Mouse (Mus musculus) bone marrow, adult 2 months (tissue): ENCODE data around the gene Vps13d. TPM values are rescaled to one million over a fixed set of nuclear protein-coding genes. Genes with fewer than 3 reads are reported as not detected.

ENCODE experiments used
- H3K27ac ChIP-seq: fragments of 200-500 bp; 2 replicates; pipeline ENCODE4 v1.5.1; 2012; ENCODE audit warnings: low read depth, mild to moderate bottlenecking, control low read depth, inconsistent platforms, low read length; ENCODE audit not compliant: control insufficient read depth, poor library complexity, insufficient read depth
- H3K4me1 ChIP-seq: fragments of 200-500 bp; 2 replicates; pipeline ENCODE4 v1.6.1; 2011; ENCODE audit warnings: low read length; ENCODE audit not compliant: control insufficient read depth, insufficient read depth
- H3K4me3 ChIP-seq: fragments of 200-500 bp; replicated peaks from 2 replicates; pipeline ENCODE3; 2011; ENCODE audit warnings: mild to moderate bottlenecking, low read depth, low read length, control low read depth; ENCODE audit not compliant: control insufficient read depth
- CTCF ChIP-seq: fragments of 200-500 bp; IDR thresholded peaks from 2 replicates; pipeline ENCODE4 v1.5.1; 2011; ENCODE audit warnings: low read length, control low read depth; ENCODE audit not compliant: control insufficient read depth, insufficient read depth
- POLR2A ChIP-seq: fragments of 200-500 bp; IDR thresholded peaks from 2 replicates; pipeline ENCODE4 v1.6.1; 2011; ENCODE audit warnings: low read depth, mild to moderate bottlenecking, control low read depth, low read length, borderline replicate concordance; ENCODE audit not compliant: control insufficient read depth
- WGBS: fragments of 180-500 bp; shearing (Covaris S2); methylation state at CpG from one replicate; pipeline ENCODE4 v1.1.7; 2018; 5-methylcytosine and 5-hydroxymethylcytosine counted together
- polyA plus RNA-seq: library from polyadenylated mRNA; stranded (reverse); fragments of >200 nt; gene quantifications from 2 replicates; pipeline ENCODE4 v1.2.4, GENCODE M21; 2011; ENCODE audit warnings: low replicate concordance; ENCODE audit not compliant: missing spikeins, insufficient read depth, insufficient read length

Gene Vps13d
- polyA plus RNA-seq, 1 experiment, result 35.3 TPM

DNA sequence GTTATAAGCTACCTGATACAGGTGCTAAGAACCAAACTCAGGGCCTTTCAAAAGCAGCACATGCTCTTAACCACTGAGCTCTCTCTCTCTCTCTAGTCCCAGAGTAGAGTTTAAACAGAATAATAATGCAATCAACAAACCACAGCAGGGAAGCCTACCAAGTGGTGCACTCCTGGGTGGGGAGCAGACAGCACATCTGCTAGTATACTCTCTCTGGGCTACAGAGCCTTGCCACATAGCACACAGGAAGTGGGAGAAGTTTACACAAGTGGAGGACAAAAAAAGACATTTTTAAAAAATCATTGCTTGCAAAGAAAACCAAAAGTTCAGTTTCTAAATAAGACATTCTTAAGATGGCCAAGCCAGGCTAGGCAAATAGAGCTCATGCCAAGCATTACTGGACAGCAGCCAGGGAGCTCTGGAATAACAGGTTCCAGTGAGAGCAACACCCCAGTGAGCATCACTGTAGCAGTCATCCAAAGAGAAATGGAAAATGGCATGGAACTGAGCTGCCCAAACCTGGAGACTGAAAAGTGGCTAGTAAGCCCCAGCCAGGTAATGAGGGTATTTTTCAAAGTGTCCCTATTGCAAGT is 64.8 kb downstream of the Vps13d start:
- TF ChIP-seq CTCF (no peak), POLR2A (no peak)
- H3K4me3 ChIP-seq, result no peak overlapping the region
- H3K27ac ChIP-seq, result no peak overlapping the region
- H3K4me1 ChIP-seq, result peaks cover 1% of the 10 kb centered on the region; the same call in 1 of the 2 replicates

DNA sequence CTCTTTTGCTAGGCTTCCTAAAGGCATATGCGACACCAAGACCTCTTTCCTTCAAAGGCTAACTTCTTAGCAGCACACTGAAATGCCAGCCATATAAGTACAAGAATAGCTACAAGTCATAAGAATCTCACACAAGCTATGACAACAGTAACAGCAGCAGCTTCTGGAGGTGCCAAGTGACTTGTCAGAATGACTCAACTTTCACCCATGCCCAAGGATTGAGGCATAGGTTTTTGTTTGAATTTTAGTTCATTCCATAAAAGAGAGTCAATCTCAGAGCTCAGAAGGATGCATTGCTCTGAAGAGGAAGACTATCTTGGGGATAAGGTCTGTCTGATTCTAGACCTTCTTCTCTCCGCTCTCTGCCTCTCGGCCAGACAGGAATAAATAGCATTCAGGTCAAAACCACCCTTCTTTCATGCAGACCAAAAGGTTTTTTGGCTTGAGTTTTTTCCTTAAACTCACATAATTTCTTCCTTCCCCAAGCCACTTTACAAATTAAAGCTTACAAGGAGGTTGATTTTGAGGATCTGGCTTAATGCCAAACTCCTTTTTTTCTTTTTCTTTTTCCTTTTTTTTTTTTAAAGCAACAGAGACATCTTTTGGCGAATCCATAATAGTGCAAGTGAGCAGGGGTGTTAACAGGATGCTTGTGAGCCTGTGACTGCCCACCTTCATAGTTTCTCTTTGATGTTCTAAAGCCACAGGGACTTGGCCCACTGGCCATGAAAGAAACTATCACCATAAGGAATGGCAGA is 69.2 kb downstream of the Vps13d start:
- H3K4me3 ChIP-seq, result no peak overlapping the region
- no peaks in the 10 kb centered on the region for H3K4me1 ChIP-seq
- WGBS, result 90% methylated on average over 4 of the region's 4 CpGs
- TF ChIP-seq POLR2A, result no peak
- TF ChIP-seq CTCF, result no peak
- H3K27ac ChIP-seq, result no peak overlapping the region

DNA sequence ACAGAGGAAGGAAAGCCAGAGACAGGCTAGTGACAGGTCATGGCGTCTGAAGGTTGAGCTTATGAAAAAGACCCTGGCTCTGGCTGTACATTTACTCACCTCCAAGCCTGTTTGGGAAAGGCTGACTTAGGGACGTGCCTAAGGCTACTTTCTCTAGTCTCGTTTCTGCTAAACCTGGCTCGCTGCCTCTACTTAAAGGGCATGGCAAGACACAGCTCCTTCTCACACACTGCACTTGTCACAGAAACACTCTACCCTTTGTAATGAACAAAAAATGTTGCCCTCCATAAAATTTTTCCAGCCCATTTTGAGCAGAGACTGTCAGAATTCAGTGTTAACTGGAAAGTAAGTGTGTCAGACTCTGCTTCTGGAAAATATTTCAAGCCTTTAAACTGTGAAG is 70.4 kb downstream of the Vps13d start:
- Histone ChIP-seq H3K27ac (no peak overlapping the region), H3K4me1 (no peaks in the 10 kb centered on the region), H3K4me3 (no peak overlapping the region)
- WGBS, result 90% methylated on average over 4 of the region's 4 CpGs
- no peak for TF ChIP-seq CTCF
- TF ChIP-seq POLR2A, result no peak

DNA sequence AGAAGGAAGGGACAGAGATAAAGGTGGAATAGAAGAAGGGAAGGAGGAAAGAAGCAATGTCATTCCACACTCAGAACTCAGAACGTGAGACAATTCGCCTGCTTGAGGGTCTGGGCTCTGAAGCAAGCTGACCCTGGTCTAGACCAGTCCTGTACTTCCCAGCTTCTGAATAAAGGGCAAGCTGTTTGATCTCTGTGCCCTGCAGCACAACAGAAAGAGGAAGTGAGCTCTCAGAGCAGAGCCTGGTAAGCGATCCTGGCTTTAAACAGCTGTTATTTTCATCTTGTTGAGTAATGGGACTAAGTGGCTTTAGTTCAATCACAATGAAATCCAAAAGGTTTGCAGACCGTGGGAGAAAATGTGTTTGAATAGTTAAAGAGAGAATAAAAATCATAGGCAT is 83.2 kb downstream of the Vps13d start:
- TF ChIP-seq POLR2A (no peak), CTCF (no peak)
- 10% methylated on average over 4 of the region's 4 CpGs for WGBS
- H3K27ac ChIP-seq, result no peak overlapping the region
- no peak overlapping the region for H3K4me3 ChIP-seq
- peaks cover 3% of the 10 kb centered on the region for H3K4me1 ChIP-seq

- H3K4me3 ChIP-seq, result no peak overlapping the region
- peaks cover 3% of the 10 kb centered on the region for H3K4me1 ChIP-seq
- WGBS, result 96% methylated on average over 6 of the region's 6 CpGs
- no peak overlapping the region for H3K27ac ChIP-seq
- TF ChIP-seq CTCF (no peak), POLR2A (no peak)
Observed at GRCm38 (mm10) chr4:145110736-145111135, 84.1 kb downstream of the Vps13d start.

DNA sequence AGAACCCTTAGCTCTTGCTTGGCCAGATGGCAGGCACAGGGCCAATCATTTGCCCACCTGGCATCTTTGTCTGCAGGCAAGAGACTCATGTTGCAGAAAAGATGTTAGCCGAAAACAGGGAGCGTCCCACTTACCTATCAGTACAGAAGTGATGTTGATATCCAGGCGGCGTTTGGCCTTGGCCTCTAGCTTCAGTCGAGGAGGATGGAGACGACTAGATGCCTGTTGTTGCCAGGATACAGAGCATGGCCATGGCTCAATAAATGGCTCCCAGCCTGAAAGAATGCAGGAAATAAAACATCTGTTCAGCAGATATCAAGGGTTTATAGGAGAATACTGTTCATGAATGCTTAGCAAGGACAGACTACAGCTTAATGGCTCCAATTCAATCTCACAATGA is 88.0 kb downstream of the Vps13d start:
- no peaks in the 10 kb centered on the region; the same call in 1 of the 2 replicates for H3K4me1 ChIP-seq
- WGBS, result 97% methylated on average over 6 of the region's 6 CpGs
- H3K27ac ChIP-seq, result no peak overlapping the region
- no peak overlapping the region for H3K4me3 ChIP-seq
- TF ChIP-seq CTCF (no peak), POLR2A (no peak)

DNA sequence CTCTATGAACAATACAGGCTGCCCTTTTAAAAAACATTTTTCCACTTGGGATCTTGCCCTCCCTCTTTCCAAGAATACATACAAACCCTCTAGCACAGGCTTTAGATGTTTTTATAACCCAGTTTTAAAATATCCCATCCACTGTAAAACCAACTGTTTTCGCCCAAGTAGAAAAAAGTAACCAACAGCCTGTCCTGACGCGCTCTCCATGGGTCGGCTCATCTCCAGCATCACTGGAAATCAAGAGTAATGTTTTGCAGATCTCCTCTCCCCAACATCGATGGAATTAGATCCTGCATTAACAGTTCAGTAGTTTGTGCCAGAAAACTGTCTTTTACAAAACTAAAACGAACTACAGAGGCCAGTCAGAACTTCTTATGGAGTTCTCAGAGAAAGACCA is 89.5 kb downstream of the Vps13d start:
- Histone ChIP-seq H3K27ac (no peak overlapping the region), H3K4me3 (no peak overlapping the region), H3K4me1 (peaks cover 2% of the 10 kb centered on the region)
- TF ChIP-seq POLR2A, result no peak
- TF ChIP-seq CTCF, result no peak
- 88% methylated on average over 6 of the region's 6 CpGs for WGBS

GRCm38 (mm10) chr4:145104917-145105316 is 89.9 kb downstream of the Vps13d start:
- Histone ChIP-seq H3K4me1 (peaks cover 2% of the 10 kb centered on the region), H3K27ac (no peak overlapping the region), H3K4me3 (no peak overlapping the region)
- WGBS, result 93% methylated on average over 2 of the region's 2 CpGs
- TF ChIP-seq POLR2A (no peak), CTCF (no peak)
